Mouse (Mus musculus): Measurements from ENCODE around the gene Sephs2. TPM values are rescaled to one million over a fixed set of nuclear protein-coding genes. Genes with fewer than 3 reads are reported as not detected.

The Sephs2 gene
- polyA plus RNA-seq, 1 experiment: 64.7 TPM

- no peak overlapping the region for H3K4me3 ChIP-seq (replicated peaks; ENCODE audit: control insufficient read depth, low read depth, low read length)
- 76% methylated on average over 11 of the region's 11 CpGs for WGBS
- no peaks in the 10 kb centered on the region; the same call in 1 of the 2 replicates for H3K4me1 ChIP-seq (ENCODE audit: control insufficient read depth, insufficient read depth, low read length)
- TF ChIP-seq POLR2A (IDR thresholded peaks at IDR 0.05; ENCODE audit: borderline replicate concordance, control insufficient read depth, low read depth, low read length): no peak
- no peak for TF ChIP-seq CTCF (IDR thresholded peaks at IDR 0.05; ENCODE audit: control insufficient read depth, insufficient read depth, low read length)
- peak overlapping the region; percentile 62 for H3K27ac ChIP-seq (ENCODE audit: control insufficient read depth, insufficient read depth, low read depth, low read length, poor library complexity)
Measured at GRCm38 (mm10) chr7:127225147-127225995, 48.5 kb downstream of the Sephs2 start.

- whole genome bisulfite sequencing: 90% methylated on average over 6 of the region's 6 CpGs
- H3K4me3 ChIP-seq (replicated peaks; ENCODE audit: control insufficient read depth, low read depth, low read length): no peak overlapping the region
- TF ChIP-seq POLR2A (IDR thresholded peaks at IDR 0.05; ENCODE audit: borderline replicate concordance, control insufficient read depth, low read depth, low read length) (no peak), CTCF (IDR thresholded peaks at IDR 0.05; ENCODE audit: control insufficient read depth, insufficient read depth, low read length) (no peak)
- no peak overlapping the region for H3K27ac ChIP-seq (ENCODE audit: control insufficient read depth, insufficient read depth, low read depth, low read length, poor library complexity)
- H3K4me1 ChIP-seq (ENCODE audit: control insufficient read depth, insufficient read depth, low read length): no peaks in the 10 kb centered on the region; the same call in 1 of the 2 replicates
Measured at GRCm38 (mm10) chr7:127224616-127225015, 49.2 kb downstream of the Sephs2 start.

GRCm38 (mm10) chr7:127223515-127224478, 50.1 kb downstream of the Sephs2 start:
- 86% methylated on average over 6 of the region's 6 CpGs for WGBS
- Histone ChIP-seq H3K4me1 (ENCODE audit: control insufficient read depth, insufficient read depth, low read length) (peaks cover 3% of the 10 kb centered on the region), H3K4me3 (replicated peaks; ENCODE audit: control insufficient read depth, low read depth, low read length) (no peak overlapping the region), H3K27ac (ENCODE audit: control insufficient read depth, insufficient read depth, low read depth, low read length, poor library complexity) (no peak overlapping the region)
- no peak for TF ChIP-seq CTCF (IDR thresholded peaks at IDR 0.05; ENCODE audit: control insufficient read depth, insufficient read depth, low read length)
- TF ChIP-seq POLR2A (IDR thresholded peaks at IDR 0.05; ENCODE audit: borderline replicate concordance, control insufficient read depth, low read depth, low read length): no peak

- H3K4me1 ChIP-seq (ENCODE audit: control insufficient read depth, insufficient read depth, low read length): peaks cover 5% of the 10 kb centered on the region
- no peak overlapping the region for H3K4me3 ChIP-seq (replicated peaks; ENCODE audit: control insufficient read depth, low read depth, low read length)
- 86% methylated on average over 3 of the region's 3 CpGs for WGBS
- H3K27ac ChIP-seq (ENCODE audit: control insufficient read depth, insufficient read depth, low read depth, low read length, poor library complexity): no peak overlapping the region
- TF ChIP-seq POLR2A (IDR thresholded peaks at IDR 0.05; ENCODE audit: borderline replicate concordance, control insufficient read depth, low read depth, low read length) (no peak), CTCF (IDR thresholded peaks at IDR 0.05; ENCODE audit: control insufficient read depth, insufficient read depth, low read length) (no peak)
Measured at GRCm38 (mm10) chr7:127223106-127223505, 50.7 kb downstream of the Sephs2 start.

Other genes starting within 250 kb of the Sephs2 start
- 153 and 314 TPM in 2 replicates for gene Maz, start 247.0 kb downstream of the Sephs2 start, polyA plus RNA-seq (2011; ENCODE audit: insufficient read depth, insufficient read length, low replicate concordance, missing spikeins)
- gene Kif22, start 231.6 kb downstream of the Sephs2 start, polyA plus RNA-seq (2011; ENCODE audit: insufficient read depth, insufficient read length, low replicate concordance, missing spikeins): 114 and 164 TPM in 2 replicates
- 3.1 TPM in 1 of 2 replicates, not detected in the other for gene Zg16, start 186.7 kb downstream of the Sephs2 start, polyA plus RNA-seq (2011; ENCODE audit: insufficient read depth, insufficient read length, low replicate concordance, missing spikeins)
- 13.6 and 36.8 TPM in 2 replicates for gene AI467606, start 182.7 kb downstream of the Sephs2 start, polyA plus RNA-seq (2011; ENCODE audit: insufficient read depth, insufficient read length, low replicate concordance, missing spikeins)
- gene Qprt, start 151.8 kb downstream of the Sephs2 start, polyA plus RNA-seq (2011; ENCODE audit: insufficient read depth, insufficient read length, low replicate concordance, missing spikeins): 1.4 and 10.6 TPM in 2 replicates
- gene Spn, start 136.2 kb downstream of the Sephs2 start, polyA plus RNA-seq (2011; ENCODE audit: insufficient read depth, insufficient read length, low replicate concordance, missing spikeins): 29.7 and 49.2 TPM in 2 replicates
- gene Cd2bp2, start 78.0 kb downstream of the Sephs2 start, polyA plus RNA-seq (2011; ENCODE audit: insufficient read depth, insufficient read length, low replicate concordance, missing spikeins): 46.6 and 64.1 TPM in 2 replicates
- 53.6 and 84.9 TPM in 2 replicates for gene Tbc1d10b, start 65.6 kb downstream of the Sephs2 start, polyA plus RNA-seq (2011; ENCODE audit: insufficient read depth, insufficient read length, low replicate concordance, missing spikeins)
- 32.2 and 126 TPM in 2 replicates for gene Mylpf, start 65.2 kb downstream of the Sephs2 start, polyA plus RNA-seq (2011; ENCODE audit: insufficient read depth, insufficient read length, low replicate concordance, missing spikeins)
- gene Zfp553, start 41.0 kb downstream of the Sephs2 start, polyA plus RNA-seq (2011; ENCODE audit: insufficient read depth, insufficient read length, low replicate concordance, missing spikeins): 2.6 and 6.6 TPM in 2 replicates
- gene Sept1, start 40.9 kb downstream of the Sephs2 start, polyA plus RNA-seq (2011; ENCODE audit: insufficient read depth, insufficient read length, low replicate concordance, missing spikeins): 76.8 and 153 TPM in 2 replicates
- 10.6 and 13.1 TPM in 2 replicates for gene Zfp771, start 29.8 kb downstream of the Sephs2 start, polyA plus RNA-seq (2011; ENCODE audit: insufficient read depth, insufficient read length, low replicate concordance, missing spikeins)
- 23.2 and 50.6 TPM in 2 replicates for gene Dctpp1, start 13.3 kb downstream of the Sephs2 start, polyA plus RNA-seq (2011; ENCODE audit: insufficient read depth, insufficient read length, low replicate concordance, missing spikeins)
- 11.9 and 51.9 TPM in 2 replicates for gene Itgal, start 22.2 kb upstream of the Sephs2 start, polyA plus RNA-seq (2011; ENCODE audit: insufficient read depth, insufficient read length, low replicate concordance, missing spikeins)
- gene Zfp768, start 71.5 kb upstream of the Sephs2 start, polyA plus RNA-seq (2011; ENCODE audit: insufficient read depth, insufficient read length, low replicate concordance, missing spikeins): 2.9 and 5.1 TPM in 2 replicates
- 2.8 and 3.9 TPM in 2 replicates for gene Zfp747, start 102.0 kb upstream of the Sephs2 start, polyA plus RNA-seq (2011; ENCODE audit: insufficient read depth, insufficient read length, low replicate concordance, missing spikeins)
- gene 9130019O22Rik, start 113.1 kb upstream of the Sephs2 start, polyA plus RNA-seq (2011; ENCODE audit: insufficient read depth, insufficient read length, low replicate concordance, missing spikeins): 1.2 and 2.4 TPM in 2 replicates
- 0.65 and 1.9 TPM in 2 replicates for gene E430018J23Rik, start 119.6 kb upstream of the Sephs2 start, polyA plus RNA-seq (2011; ENCODE audit: insufficient read depth, insufficient read length, low replicate concordance, missing spikeins)
- gene Zfp764, start 132.8 kb upstream of the Sephs2 start, polyA plus RNA-seq (2011; ENCODE audit: insufficient read depth, insufficient read length, low replicate concordance, missing spikeins): 2.1 and 2.5 TPM in 2 replicates
- gene Zfp688, start 148.0 kb upstream of the Sephs2 start, polyA plus RNA-seq (2011; ENCODE audit: insufficient read depth, insufficient read length, low replicate concordance, missing spikeins): 20.9 and 21.4 TPM in 2 replicates
- 2.0 and 3.1 TPM in 2 replicates for gene Zfp689, start 175.1 kb upstream of the Sephs2 start, polyA plus RNA-seq (2011; ENCODE audit: insufficient read depth, insufficient read length, low replicate concordance, missing spikeins)
- 70.4 and 119 TPM in 2 replicates for gene Prr14, start 185.6 kb upstream of the Sephs2 start, polyA plus RNA-seq (2011; ENCODE audit: insufficient read depth, insufficient read length, low replicate concordance, missing spikeins)
- 44.9 and 98.7 TPM in 2 replicates for gene Fbrs, start 205.1 kb upstream of the Sephs2 start, polyA plus RNA-seq (2011; ENCODE audit: insufficient read depth, insufficient read length, low replicate concordance, missing spikeins)
- 44.3 and 98.5 TPM in 2 replicates for gene Srcap, start 237.9 kb upstream of the Sephs2 start, polyA plus RNA-seq (2011; ENCODE audit: insufficient read depth, insufficient read length, low replicate concordance, missing spikeins)
- 5.3 and 7.8 TPM in 2 replicates for gene Gm42715, start 245.5 kb upstream of the Sephs2 start, polyA plus RNA-seq (2011; ENCODE audit: insufficient read depth, insufficient read length, low replicate concordance, missing spikeins)

Measured in bone marrow, adult 2 months (tissue).